Mouse (Mus musculus): ENCODE measurements around the gene Egr2. TPM values are rescaled to one million over a fixed set of nuclear protein-coding genes. Genes with fewer than 3 reads are reported as not detected.

The Egr2 gene
- total RNA-seq, 2 experiments from 2014 or later = 6.4 to 7.0 TPM

DNA sequence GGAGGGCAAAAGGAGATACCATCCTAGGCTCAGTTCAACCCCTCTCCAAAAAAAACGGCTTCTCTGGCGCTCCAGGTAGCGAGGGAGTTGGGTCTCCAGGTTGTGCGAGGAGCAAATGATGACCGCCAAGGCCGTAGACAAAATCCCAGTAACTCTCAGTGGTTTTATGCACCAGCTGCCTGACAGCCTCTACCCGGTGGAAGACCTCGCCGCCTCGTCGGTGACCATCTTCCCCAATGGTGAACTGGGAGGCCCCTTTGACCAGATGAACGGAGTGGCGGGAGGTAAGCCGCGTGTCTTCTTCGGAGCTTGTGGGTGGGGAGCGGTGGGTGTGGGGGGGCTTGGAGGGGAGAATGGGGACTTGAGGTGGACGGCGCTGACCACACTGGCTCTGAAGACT lies 2.8 kb downstream of the Egr2 start:
- DNase-seq (ENCODE audit: low spot score in 2 of 2) = no peak

DNA sequence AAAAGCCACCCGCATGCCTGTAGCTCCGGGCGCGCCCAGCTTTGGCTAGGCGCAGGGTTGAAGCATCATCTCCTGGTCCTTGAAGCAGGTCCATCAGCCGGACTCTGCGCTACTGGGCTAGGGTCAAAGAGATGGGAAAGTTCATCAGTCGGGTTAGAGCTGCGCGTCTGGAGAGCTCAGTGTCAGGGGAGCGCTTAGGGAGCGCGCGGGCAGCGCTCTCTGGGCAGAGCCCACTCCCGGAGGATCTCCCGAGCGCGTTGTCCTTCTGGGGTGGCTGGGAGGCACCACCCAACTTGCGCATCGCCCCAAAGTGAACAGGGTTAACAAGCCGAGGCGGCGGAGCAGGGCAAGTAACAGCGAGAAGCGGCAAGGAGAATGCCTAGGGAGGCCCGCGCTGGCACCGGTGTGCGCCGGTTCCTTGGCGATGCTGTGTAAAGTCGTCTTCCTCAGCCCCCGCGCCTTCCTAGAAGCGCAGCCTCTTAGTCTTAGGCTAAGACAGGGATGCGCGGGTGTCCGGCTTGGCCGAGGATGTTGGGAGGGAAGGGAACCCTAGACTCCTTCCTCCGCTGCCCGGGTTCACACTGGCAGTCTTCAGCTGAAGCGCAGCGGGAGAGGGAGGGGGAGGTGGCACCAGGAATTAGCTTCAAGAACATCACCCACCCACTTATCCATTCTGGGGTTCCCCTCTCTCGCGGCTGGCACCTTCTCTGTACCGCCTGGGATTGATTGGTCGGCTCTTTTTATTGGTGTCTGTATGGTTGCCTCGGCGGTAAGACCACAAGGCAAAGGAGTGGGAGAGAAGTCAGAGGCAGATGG lies 3.5 kb downstream of the Egr2 start:
- DNase-seq (ENCODE audit: low spot score in 2 of 2) = peak in 1 of 2 experiments; percentile 23

DNA sequence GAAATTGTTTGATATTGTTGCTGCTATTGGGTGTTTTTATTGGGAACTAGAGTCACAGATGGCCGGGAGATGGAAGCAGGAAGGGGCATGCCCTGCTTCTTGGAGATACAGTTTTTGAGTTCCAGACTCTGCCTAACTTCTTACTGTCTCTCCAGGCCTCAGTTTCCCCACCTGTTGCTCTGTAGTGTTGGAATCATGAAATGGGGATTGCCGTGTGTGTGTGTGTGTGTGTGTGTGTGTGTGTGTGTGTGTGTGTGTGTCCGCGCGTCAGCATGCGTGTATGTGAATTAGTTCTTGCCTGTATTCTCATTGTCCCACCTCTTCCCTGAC lies 4.1 kb downstream of the Egr2 start:
- DNase-seq (ENCODE audit: low spot score in 2 of 2) = no peak

DNA sequence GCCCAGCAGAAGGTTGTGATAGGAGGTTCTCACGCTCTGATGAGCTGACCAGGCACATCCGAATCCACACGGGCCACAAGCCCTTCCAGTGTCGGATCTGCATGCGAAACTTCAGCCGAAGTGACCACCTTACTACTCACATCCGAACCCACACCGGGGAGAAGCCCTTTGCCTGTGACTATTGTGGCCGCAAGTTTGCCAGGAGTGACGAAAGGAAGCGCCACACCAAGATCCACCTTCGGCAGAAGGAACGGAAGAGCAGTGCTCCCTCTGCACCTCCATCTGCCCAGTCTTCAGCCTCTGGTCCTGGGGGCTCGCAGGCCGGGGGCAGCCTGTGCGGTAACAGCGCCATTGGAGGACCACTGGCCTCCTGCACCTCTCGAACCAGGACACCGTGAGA lies 5.3 kb downstream of the Egr2 start:
- DNase-seq (ENCODE audit: low spot score in 2 of 2) = no peak

DNA sequence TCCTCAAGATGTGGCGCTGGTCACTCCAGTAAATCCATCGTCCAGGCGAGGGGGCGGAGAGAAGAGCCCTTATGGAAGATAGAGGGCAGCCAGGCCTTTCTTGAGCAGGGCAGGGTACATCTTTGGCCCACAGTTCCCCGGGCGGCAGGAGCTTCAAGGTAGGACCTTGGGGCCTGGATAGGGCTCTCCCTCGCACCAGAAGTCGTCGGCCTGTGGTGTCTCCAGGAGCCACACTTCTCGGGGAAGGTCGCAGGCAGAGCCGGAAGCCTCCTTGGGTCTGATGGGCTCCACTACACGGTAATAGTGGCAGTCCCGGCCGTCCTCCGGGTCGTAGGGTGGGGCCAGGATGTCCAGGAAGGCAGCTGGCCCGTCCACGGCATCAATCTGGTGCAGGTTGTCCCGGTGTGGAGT lies 12.6 kb downstream of the Egr2 start:
- DNase-seq (ENCODE audit: low spot score in 2 of 2) = peak in 1 of 2 experiments; percentile 7

DNA sequence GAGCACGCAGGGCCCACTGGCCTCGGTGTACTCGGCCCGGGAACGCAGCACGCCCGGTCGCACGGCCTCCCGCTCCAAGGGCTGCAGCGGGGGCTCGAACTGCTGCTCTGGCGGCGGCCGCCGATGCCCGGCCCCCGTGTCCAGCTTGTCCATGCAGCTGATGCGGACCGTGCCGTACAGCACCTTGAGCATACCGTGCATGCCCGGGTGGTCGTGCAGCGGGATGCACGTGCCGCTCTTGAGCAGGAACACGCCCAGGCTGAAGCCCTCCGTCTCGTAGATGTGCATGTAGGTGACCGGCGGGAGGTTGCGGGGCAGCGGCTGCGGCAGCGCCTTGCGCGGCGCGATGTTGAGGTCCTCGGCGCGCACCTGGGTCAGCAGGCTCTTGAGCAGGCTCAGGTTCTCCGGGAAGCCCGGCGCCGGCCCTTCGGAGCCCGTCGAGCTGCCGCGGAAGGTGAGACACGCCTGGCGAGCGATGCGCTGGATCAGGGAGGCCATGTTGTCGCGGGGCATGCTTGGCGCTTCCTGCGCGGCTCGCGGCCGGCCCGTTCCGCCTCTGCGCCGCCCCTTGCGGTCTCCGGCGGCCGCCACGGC lies 13.1 kb downstream of the Egr2 start:
- no peak for DNase-seq (ENCODE audit: low spot score in 2 of 2)

DNA sequence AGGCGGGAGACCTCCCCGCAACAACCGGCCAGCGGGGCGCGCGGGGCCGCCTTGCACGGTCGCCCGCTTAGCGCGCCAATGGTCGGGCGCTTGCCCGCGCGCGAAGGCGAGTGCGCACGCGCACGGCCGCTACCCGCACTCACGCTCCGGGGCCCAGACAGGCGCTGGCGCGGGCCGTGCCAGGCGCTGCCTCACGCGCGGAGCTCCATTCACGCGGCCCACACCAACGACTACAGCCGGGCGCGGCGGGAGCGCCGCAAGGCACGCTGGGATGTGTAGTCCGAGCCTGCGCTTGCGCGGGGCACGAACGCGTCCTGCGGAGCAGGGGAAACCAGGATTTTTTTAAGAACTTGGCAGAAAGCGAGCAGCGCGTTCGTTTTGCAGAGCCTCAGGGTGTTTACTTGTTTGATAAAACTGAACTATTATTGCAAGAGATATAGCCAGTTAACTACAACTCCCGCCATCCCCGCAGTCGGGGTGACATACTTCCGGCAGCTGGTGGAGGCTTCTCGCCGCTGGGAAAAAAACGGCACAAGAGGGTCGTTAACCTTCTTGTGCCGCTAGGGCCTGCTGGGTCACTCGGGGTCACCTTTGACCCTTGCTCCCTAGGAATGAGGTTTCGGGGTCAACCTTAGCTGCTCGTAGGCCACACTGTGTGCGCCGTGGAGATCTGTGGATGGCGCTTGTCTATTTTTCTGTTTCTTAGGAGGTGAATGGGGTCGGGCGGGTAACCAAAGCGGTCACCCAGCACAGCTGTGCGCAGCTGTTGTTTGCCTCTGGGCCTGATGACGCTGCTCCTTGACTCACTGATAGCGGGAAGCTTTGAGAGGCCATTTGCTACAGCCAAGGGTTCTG lies 13.8 kb downstream of the Egr2 start, which contains the start of gene Ado:
TSS of gene Ado (minus strand) at position 79 of the 855 bp plus-strand sequence.
- DNase-seq (ENCODE audit: low spot score in 2 of 2) = peak; percentile 95 to 97

DNA sequence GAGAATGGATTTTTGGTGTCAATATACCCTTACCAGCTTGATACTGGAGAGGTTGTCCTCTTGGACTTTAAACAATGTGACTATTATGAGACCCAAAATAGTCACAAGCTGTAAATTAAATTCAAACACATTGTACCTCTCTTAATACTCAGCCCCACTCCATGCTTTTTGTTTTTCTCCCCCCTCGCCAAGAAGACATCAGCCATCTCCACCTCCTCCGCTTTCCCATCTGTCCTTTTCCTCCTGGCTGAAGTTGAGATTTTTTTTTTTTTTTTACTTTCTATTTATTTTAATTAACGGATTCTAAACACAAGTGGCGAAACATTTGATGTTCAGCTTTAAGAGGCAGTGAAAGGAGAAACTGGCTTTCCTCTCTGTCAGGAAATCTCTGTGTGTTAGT lies 22.8 kb downstream of the Egr2 start:
- peak in 1 of 2 experiments; percentile 26 for DNase-seq (ENCODE audit: low spot score in 2 of 2)

DNA sequence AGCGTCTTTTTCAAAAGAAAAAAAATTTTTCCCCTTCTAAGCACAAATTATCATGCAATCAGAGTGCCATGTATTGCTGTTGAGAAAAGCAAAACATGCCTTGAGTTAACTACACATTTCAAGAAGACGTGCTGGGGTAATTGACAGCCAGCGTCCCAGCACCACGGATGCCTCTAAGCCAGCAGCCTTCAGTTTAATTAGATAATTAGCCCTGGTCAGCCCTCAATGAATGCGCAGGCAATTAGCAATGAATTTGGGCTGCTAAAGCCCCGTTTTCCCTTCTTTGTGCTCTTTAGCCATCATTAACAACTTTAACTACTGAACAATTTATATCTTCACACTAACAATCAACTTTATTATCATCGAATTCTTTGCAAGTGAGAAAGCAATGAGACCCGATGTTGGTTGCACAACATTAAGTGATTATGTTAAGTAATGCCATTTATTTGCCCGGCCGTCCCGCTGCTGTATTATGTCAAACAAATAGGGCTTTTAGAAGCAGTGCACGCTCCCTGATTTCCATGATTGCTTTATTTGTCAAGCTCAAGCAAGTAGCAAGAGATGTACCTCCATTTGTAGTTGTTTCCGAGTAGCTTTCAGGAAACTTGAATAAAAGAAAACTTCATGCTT lies 24.6 kb downstream of the Egr2 start:
- no peak for DNase-seq (ENCODE audit: low spot score in 2 of 2)

DNA sequence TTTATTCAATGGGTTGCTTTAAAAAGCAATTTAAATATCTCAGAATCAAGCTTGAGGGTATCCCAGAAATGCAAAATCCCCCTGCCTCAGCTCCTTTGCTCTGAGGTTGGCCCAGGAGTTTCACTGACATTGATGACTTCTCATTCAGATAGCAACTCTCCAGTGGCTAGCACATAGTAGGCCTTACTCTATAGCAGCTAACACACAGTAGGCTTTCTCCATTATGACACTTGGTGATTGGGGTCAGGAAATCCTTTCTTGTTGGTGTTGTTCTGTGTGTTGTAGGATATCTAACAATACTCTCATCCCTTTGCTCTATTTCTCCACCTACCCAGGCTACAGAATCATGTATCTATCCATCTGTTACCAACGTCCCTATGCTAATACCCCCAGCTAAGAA lies 25.9 kb downstream of the Egr2 start:
- DNase-seq (ENCODE audit: low spot score in 2 of 2) = no peak

DNA sequence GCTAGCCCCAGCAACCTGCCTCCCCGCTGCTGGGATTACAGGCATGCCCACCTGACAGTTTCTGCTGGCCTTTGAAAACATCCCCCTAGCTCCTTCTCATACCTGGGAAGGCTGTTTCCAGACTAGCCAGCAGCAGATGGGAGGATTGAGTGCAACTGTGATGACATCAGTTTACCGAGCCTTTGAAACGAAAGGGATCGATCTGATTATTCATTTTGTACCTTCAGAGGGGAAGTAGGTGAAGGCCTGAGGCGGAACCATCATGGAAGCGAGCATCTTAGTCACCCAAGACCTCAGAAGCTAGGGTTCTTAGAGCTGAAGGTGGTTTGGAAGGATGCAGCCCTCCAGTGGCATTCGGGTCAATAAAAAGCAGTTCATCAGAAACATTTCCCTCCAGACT lies 29.2 kb downstream of the Egr2 start:
- DNase-seq (ENCODE audit: low spot score in 2 of 2) = no peak

DNA sequence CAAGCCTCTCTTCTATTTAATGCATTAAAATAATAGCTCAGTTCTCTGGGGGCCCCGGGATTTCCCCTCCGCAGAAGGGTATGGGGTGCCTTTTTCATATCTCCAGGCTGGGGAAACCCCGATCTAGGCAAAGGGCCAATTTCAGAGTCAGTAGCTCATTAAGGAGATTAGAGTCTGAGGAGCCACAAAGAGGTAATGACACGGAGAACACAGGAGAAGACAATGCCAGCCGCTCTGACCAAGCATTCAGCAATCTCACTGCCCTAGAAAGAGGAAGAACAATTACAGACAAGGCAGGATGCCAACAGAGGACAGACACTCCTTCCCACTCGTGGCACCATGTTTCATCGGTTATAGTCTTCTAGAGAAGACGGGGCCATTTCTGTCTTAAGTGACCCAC lies 30.8 kb downstream of the Egr2 start:
- no peak for DNase-seq (ENCODE audit: low spot score in 2 of 2)

DNA sequence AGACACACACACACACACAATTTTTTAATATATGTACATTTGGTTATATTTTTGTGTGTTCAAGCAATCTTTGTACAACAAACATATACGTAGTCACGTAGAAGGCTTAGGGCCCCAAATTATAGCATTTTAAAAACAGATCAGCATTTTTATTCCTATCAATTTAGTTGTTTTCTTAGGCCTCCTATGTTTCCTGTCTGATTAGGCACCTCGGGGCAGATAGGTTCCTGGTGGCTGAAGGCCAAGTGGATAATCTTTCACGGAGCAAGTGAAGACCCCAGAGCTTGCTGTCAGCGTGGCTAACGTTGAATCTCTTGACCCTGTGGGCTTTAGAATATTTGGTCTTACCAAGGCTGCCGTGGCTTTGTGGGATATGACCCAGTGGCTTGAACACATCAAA lies 34.3 kb downstream of the Egr2 start:
- DNase-seq (ENCODE audit: low spot score in 2 of 2) = no peak

DNA sequence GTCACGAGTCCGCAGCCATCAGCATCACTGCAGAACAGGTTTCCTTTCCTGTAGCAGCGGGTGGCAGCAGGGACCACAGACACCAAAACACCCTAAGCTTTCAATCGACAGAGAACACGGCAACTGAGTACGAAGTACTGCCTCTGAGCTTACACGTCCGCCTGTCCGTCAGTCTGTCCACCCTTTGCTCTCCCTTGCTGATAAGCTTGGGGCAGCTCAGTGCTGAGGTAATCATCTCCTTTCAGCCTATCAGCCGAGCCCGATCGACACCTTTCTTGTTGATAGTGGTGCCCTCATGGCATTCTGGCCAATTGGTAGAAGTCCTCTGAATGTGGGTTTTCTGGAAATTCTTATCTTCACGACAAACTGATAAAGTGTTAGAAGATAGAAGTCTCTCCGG lies 36.2 kb downstream of the Egr2 start:
- no peak for DNase-seq (ENCODE audit: low spot score in 2 of 2)

DNA sequence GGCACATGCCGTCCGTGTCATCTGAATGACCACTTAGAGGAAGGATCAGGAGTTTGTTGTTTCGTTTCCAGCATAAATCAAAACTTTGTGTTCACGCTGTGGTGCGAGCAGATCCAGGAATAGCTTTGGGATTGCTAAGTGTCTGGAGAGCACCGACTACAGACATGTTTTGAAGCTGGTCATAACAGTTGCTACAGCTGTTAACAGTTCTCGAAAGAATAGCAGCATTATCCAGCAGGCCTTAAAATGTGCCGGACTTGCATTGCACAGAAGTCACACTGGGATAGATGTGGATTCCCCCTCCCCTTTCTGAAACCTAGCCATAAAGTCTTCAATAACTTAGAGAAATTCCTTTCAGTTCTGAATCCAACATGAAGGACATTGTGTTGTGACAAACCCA lies 38.0 kb downstream of the Egr2 start:
- DNase-seq (ENCODE audit: low spot score in 2 of 2) = no peak

DNA sequence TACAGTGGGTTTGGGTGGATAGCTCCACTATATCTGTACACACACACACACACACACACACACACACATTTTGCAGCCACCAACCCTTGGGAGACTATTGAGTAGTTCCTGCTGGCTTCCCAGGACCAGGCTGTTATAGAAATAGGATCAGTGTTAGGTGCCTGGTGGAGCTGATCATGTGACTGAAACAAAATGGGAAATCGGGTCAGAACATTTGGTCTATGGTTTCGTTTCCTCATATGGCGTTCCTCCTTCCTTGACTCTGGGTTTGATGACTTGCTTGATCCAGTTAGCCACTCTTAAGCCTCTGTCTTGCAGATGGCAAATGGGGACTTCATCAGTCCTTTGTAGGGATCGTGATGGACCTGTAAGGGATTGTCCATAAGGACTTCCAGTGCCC lies 44.6 kb downstream of the Egr2 start:
- no peak for DNase-seq (ENCODE audit: low spot score in 2 of 2)

DNA sequence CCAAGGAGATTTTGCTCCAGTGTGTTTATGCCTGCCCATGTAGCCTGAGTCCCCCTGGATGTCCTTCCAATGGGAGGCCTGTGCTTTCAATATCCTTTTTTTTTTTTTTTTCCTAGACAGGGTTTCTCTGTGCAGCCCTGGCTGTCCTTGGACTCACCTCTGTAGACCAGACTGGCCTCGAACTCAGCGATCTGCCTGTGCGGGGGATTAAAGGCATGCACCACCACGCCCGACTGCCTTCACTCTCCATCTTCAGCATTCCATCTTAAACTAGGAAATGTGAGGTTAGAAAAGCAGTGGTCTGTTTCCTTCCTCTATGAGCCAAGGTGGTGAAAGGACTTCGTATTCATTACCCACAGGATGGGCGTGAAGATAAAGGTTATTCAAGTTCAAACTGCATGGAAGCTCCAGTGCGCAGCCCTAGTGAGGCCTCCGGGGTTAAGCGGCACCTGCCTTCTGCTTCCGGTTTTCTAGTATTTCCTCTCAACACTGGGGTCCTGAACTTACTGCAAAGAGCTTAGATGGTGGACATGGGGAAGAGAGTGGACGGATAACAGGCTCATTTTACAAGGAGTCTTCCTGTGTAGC lies 46.5 kb downstream of the Egr2 start:
- DNase-seq (ENCODE audit: low spot score in 2 of 2) = no peak

DNA sequence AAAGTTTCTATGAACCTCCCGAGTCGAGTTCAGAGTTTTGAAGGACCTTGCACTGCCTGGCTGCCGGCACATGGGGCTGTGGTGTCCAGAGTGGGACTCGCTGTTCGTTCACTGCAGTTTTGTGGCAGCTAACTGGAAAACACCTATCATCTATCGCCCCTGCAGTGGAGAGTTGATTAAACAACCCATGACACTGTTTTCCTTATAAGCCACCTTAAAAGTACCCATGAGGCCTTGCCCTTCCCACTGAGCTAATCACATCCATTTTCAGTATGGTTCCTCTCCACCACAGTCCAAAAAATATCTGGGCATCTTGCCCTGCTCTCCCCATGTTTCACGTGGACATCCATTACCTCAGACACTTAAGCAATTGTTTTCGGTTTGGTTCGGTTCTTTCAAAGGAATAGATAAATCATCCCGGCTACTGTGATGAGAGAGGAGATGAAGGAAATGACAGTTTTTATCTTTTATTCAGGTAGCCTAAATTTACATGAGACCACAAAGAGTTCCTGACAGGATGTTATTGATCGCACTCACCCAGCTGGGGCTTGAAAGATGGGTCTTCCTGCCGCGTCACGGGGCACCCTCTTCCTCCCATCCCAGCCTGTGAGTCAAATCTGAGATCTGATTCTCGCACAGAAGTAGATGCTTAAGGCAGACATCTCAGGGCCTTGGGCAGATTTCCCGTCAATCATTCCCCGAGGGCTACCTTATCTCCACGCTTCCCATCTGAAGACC lies 50.8 kb downstream of the Egr2 start:
- DNase-seq (ENCODE audit: low spot score in 2 of 2) = no peak

Data from layer of hippocampus, adult 18-20 months (tissue).